Mouse (Mus musculus) embryo, embryonic 10.5 days (tissue): ENCODE measurements around the gene Notch1.

Experiments
- DNase-seq: peaks from one replicate; pipeline ENCODE4 v3.0.0-alpha.2; 2015; ENCODE audit warnings: low spot score

Notch1 gene

DNA sequence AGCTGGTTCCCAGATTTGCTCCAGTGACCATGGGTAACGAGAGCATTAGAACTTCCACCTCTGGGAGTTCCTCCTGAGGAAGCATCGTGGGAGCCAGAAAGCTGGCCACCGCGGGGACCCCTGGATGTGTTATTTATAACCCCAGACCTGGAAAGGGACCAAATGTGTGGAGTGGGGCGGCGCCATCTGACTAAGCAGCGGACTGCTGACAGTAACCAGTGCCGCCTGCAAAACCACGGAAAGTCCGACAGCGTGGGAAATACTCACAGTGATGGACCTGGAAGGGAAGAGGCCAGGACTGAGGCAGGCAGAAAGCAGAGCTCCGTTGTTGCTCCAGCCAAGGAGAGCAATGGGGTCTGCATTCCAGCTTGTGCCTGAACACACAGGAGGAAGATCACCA, at the start of gene Notch1:
TSS of gene Notch1 (minus strand) at position 389 of the 400 bp plus-strand sequence.
- DNase-seq = no peak

DNA sequence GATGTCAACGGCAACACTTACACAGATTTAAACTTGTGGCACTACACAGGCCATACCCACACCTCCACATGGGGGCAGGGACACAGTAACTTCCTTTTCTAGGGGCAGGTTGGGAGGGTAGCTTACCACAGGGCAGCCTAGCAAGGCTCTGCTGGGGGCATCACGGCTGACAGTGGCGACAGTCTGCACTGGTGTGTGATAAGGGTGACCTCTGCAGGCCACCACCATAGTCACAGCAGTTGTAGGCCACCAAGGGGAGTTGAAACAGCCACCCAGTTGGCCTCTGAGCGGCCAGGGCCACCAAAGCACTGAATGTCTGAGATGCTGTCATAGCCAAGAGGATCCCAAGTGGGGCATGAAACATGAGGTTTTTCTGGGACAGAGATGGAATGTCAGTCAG, 49.8 kb upstream of the Notch1 start:
- DNase-seq = peak; percentile 75

- DNase-seq = peak; percentile 86
Observed at GRCm38 (mm10) chr2:26561351-26562016, 45.0 kb upstream of the Notch1 start.

GRCm38 (mm10) chr2:26560506-26560905, 44.0 kb upstream of the Notch1 start:
- no peak for DNase-seq

DNA sequence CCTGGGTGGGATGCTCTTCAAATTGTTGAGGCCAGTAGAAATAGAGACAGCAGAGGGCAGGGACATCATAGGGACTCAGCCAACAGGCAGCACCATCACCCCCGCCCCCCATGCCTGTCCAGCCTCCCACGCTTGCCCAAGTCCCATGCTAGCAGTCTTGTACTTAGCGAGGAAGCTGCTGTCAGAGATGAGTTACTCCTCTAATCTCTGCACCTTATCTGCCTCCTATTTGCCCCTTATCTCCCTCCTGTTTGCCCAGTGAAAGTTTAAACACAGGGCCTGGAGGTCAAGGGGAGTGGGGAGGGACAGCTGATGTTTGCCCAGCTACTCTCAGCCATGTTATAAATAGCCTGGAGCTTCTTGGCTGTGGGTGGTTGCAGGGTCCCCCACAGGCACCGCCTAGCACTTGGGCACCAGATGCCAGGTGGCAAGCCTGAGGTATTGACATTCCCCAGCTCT, 40.1 kb upstream of the Notch1 start:
- no peak for DNase-seq

GRCm38 (mm10) chr2:26555076-26555475, 38.6 kb upstream of the Notch1 start:
- no peak for DNase-seq

DNA sequence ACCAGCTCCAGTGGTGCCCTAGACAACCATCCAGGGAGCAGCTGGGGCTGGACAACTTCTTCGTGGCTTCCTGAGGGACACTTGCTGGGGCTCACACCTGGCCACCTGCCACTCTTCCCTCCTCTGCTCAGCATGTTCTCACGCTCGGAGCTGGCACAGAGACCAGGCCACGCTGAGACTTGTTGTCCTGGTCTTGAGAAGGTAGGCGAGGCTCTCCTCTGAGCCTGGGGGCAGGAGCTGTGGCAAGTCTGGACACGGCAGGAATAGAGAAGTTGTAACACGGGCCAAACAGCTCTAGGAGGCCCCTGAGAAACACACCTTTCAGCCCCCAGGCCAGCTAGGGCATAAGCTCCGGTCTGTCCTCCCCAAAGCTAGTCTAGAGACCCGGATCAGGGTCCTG, 37.4 kb upstream of the Notch1 start:
- no peak for DNase-seq

DNA sequence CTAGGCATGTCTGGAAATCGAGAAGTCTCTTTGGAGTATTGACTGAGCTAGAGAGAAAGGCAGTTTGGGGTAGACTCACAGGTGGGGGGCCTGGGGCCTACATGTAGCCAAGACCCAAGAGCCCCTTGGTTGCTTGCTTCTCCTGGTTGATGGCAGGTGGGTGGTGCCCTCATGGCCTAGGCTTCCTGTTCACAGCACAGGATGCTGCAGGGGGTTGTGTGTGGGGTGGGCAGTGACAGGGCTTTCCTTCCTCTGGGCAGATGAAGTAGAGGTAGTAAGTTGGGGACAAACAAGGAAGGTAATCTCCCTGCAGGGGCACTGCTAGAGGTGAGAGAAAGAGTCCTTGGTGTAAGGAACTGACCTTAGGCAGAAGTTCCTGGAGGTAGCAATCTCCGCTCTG, 35.6 kb upstream of the Notch1 start:
- no peak for DNase-seq

- DNase-seq = no peak
Observed at GRCm38 (mm10) chr2:26551446-26551845, 35.0 kb upstream of the Notch1 start.

DNA sequence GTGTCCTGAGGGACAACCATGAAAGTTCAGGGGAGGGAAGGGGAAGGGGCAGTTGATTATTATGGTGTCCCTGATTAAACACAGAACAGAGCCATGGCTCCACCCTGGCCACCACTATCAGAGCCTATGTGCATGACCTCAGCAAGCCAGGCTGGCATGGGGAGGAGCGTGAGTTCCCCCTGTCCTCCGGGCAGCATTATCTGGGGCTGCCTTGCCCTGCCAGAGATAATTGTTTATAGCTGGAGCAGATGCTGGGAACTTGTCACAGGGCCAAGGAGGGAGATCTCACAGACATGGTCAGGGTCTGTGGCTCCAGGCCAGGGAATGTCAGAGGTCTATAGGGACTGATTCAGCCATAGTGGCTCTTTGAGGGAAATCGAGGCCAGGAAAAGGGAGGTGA, 34.3 kb upstream of the Notch1 start:
- no peak for DNase-seq

DNA sequence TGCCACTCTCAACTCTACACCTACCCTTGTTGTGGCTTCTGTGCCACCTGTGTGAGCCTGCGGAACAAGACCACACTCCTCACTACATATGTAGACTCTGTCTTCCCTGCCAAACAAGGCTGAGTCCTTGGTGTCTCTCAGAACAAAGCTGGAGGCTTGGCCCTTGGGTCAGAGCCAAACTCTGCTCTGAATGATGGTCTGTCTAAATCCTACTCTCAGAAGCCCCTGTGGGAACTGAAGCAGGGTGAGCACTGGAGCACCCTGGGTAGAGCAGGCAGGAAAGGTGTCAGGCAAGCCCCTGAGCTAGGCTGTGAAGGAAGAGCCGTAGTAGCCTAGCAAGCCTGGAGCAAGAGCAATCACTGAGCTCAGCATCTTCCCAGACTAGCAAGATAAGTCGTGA, 33.7 kb upstream of the Notch1 start:
- no peak for DNase-seq

- DNase-seq = no peak
Observed at GRCm38 (mm10) chr2:26549801-26550200, 33.3 kb upstream of the Notch1 start.

DNA sequence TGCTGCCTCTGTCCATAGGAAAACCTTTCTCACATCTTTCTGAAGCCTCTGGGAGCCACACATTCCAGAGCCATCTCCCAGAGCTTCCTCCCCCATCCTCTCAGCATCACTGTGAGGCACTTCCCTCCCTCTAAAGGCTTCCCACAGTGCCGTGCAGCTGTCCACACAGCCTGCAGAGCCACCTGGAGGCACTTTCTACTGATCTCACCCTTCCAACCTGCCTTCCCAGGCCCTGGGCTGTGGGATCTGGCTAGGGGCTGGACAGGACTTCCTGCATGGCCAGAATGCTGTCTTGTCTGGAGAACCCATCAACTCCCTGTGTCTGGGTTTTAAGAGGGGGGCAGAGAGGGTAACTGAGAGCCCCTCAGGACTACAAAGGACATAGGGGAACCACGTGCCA, 31.0 kb upstream of the Notch1 start:
- DNase-seq = peak; percentile 65

DNA sequence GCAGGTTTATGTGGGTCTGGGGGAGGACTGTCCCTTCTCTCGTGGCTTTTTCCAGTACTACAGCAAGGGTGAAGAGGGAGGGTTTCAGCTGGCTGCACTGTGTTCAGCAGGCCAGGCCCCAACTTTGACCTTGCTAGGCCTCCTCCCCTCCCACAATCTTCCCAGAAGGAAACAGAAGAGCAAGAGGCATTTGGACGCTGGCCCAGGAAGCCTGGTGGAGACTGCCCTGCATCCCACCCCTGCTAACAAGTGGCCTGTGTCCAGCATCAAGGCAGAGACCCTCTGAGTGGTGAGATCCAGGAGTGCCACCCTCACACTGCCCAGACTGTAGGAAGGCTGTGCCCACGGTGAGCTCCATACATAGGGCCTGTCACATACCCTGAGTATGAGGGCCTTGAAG, 27.8 kb upstream of the Notch1 start:
- DNase-seq = no peak

DNA sequence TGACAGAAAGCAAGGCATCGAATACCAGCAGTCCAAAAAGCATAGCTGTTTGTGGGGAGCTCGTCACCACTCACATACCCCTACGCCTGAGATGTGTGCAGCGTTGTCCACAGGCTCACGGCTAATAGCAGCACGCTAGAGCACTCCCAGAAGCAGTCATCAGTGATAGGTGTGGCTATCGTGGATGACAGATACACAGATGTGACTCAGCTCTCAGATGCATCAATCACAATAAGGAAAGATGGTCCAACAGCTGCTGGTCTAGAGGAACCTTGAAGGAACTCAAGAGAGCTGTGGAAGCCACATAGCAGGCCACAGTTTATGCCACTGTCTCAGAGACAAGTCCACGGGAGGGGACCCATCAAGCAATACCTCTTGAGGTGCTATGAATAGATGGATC, 27.3 kb upstream of the Notch1 start:
- no peak for DNase-seq

- DNase-seq = no peak
Observed at GRCm38 (mm10) chr2:26543155-26543554, 26.7 kb upstream of the Notch1 start.

DNA sequence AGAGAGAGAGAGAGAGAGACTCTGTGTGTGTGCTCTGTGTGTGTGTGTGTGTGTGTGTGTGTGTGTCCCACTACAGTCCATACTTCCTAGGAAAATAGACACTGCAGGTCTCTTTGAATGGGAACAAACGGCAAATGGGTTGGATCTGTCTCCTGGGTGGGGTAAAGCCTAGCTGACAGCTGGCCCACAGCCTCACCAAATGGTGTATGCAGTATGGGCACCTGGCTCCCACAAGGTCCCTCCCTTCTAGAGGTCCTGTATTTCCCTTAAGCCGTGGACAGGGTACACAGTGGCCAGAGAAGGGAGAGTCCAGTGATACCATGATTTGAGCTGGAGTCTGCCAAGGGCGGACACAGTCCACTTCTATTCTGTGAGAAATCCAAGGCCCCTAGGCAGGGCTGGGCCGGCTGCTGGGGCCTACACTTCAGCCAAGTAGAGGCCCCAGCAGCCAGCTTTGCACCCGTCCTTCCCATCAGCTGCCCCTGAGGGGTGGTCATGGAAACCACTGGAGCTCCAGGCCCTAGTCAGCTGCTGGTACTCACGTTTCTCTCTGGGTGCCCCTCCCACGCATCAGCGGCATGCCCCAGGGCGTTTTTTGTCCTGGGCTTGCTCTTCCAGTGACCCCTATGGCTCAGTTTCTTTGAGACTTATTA, 24.9 kb upstream of the Notch1 start:
- DNase-seq = peak; percentile 52

DNA sequence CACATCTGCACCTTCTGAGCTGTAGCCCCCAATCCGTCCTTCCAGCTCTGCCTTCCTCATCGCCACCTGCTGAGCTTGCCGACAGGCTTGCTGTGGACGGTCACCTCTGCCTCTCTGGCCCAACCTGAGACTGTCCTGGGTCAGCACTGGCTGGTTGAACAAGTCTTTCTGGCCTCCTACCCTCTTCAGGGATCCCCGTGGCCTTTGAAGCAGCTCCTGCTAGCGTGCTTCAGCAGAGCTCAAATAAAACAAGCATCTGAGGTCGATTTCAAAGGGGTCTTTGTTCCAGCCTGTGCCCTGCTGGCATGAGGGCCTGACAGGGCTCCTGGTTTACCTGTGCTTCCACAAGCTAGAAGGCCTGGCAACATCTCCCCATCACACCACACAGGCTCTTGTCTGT, 24.3 kb upstream of the Notch1 start:
- DNase-seq = no peak

DNA sequence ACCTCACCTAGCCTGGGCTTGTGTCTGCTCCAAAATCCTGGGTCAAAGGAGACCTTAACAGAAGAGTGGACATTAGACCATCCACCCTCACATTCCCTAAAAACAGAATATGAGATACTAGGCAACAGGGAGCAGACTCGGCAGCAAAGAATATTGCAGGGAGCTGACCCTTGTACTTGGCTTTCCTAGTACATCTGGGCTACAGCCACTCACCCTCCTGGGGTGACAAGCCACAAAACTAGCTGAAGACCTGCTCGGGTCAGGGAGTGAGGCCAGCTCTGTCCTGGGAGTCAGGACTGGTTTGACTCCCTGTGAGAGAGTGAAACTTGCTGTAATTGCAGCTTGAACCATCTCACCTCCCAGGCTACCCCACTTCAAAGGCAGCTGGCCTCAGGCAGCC, 23.1 kb upstream of the Notch1 start:
- no peak for DNase-seq

- DNase-seq = peak; percentile 79
Observed at GRCm38 (mm10) chr2:26535517-26536045, 19.1 kb upstream of the Notch1 start.

DNA sequence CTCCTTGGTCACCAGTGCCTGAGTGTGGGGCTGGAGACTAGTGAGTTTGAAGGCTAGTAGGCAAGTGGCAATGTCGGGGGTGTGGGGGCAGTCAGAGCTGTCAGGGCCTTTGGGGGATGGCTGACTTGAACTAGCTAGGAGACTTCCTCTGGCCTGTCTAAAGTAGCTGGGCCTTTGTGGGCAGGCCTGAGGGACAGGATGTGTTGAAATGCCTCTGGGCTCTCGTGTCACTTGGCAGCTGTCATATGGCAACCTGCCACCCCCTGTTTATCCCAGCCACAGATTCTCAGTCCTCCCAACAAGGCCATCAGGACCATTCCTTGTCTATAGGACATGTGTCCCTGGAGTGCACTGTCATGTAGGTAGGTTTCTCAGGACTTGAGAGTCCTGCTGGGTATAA, 18.2 kb upstream of the Notch1 start:
- no peak for DNase-seq

DNA sequence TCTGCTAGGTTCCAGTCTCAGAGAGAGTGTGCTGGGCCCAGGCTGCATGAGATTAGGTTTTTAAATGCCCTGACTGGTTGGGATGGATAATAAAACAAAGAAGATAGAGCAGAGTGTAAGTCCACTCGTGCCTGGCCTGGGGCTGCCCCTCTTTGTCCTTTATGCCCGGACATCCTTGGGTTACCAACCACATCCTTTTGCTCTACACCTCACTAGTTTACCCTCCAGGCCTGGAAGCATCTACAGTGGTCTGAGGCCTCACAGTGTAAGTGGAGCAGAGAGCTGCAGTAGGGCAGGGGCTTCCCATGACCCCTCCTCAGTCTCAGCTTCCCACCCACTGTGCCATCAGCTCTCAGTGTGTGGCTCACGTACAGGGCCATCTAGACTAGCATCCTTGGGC, 17.7 kb upstream of the Notch1 start:
- DNase-seq = no peak

DNA sequence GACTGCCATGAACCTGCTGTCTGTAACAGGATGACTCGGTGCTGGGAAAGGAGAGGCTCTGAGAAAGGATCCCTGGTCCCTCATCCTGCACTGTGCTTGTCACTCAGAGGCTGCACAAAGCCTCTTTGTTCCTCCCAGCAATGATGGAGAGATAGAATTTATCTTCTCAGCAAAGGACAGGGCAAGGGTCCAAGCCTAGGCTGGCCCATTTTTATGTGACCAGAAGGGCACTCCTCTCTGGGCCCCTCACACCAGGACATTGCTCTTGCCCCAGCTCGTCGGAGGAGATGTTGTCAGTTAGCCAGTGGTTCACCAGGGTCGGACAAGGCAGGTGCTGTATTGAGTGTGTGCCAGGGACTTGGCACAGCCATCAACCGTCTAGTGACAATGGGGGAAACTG, 16.8 kb upstream of the Notch1 start:
- DNase-seq = no peak

DNA sequence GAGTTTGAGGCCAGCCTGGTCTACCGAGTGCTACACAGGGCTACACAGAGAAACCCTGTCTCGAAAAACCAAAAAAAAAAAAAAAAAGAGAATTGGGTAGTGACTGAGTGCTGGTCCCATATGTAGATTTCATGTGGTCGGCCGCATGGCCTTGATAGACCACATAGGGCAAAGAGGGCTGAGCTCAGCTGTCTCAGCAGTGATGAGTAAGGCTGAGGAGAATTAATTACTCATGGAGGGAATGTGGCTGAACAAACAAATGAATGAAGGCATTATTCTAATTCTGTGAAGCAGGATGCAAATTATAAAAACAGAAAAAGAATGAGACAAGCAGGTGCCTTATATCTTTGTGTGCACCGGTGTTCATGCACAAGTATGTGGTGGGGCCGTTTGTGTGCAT, 15.4 kb upstream of the Notch1 start:
- no peak for DNase-seq
